Mouse (Mus musculus) left cerebral cortex, adult 8-10 months (tissue): ENCODE data around the gene Coro7. TPM values are rescaled to one million over a fixed set of nuclear protein-coding genes. Genes with fewer than 3 reads are reported as not detected.
"Not testable (repeated sequence)": the region's sequence is repeated elsewhere in the genome, so short reads cannot be mapped to it uniquely, and the experiment has no call there.

Experiments
- DNase-seq, 2 experiments: peaks; one replicate each; pipeline ENCODE4 v3.0.0; 2022; ENCODE audit warnings: low spot score in 2 of 2
- total RNA-seq, 4 experiments: library from RNA; stranded (reverse); gene quantifications; 2 replicates each; pipeline ENCODE4 v1.2.4; 2022

Coro7 gene
- total RNA-seq, 4 experiments from 2014 or later = 88.7 to 98.8 (median 95.6) TPM

GRCm38 (mm10) chr16:4596141-4596728 is 83.3 kb downstream of the Coro7 start:
- no peak for DNase-seq

- DNase-seq = no peak
Observed at GRCm38 (mm10) chr16:4595527-4595963, 84.0 kb downstream of the Coro7 start.

- no peak for DNase-seq
Observed at GRCm38 (mm10) chr16:4594814-4595526, 84.6 kb downstream of the Coro7 start.

- no peak for DNase-seq
Observed at GRCm38 (mm10) chr16:4593971-4594813, 85.4 kb downstream of the Coro7 start, which contains the start of gene Glis2. Gene Glis2, plus strand, starts transcription at chr16:4594713.

- DNase-seq = no peak
Observed at GRCm38 (mm10) chr16:4592909-4593875, 86.4 kb downstream of the Coro7 start.

- DNase-seq = no peak
Observed at GRCm38 (mm10) chr16:4590236-4590635, 89.3 kb downstream of the Coro7 start.

GRCm38 (mm10) chr16:4587516-4588210 is 91.9 kb downstream of the Coro7 start:
- no peak for DNase-seq

GRCm38 (mm10) chr16:4586531-4587123 is 93.0 kb downstream of the Coro7 start:
- DNase-seq = peak; percentile 66 to 90

- no peak for DNase-seq
Observed at GRCm38 (mm10) chr16:4585642-4586530, 93.7 kb downstream of the Coro7 start.

- DNase-seq = no peak
Observed at GRCm38 (mm10) chr16:4584438-4584837, 95.1 kb downstream of the Coro7 start.

GRCm38 (mm10) chr16:4583807-4584206 is 95.8 kb downstream of the Coro7 start:
- DNase-seq = no peak

- not testable (repeated sequence) for DNase-seq
Observed at GRCm38 (mm10) chr16:4581179-4581578, 98.4 kb downstream of the Coro7 start.

GRCm38 (mm10) chr16:4578630-4579029 is 100.9 kb downstream of the Coro7 start:
- DNase-seq = no peak

GRCm38 (mm10) chr16:4576873-4577272 is 102.7 kb downstream of the Coro7 start:
- no peak for DNase-seq

Other genes starting within 250 kb of the Coro7 start
- gene Srl, start 138.0 kb downstream of the Coro7 start, total RNA-seq = 1 to 10 TPM; 3.6 to 7.4 (median 5.1) TPM
- gene Tfap4, start 119.9 kb downstream of the Coro7 start, total RNA-seq = 1 to 10 TPM; 5.5 to 8.1 (median 6.9) TPM
- gene Glis2, start 85.1 kb downstream of the Coro7 start, total RNA-seq = 10 to 100 TPM; 11.1 to 20.7 (median 16.6) TPM
- 10 to 100 TPM; 79.9 to 99.6 (median 92.2) TPM for gene Pam16, start 54.8 kb downstream of the Coro7 start, total RNA-seq
- gene Vasn, start 39.8 kb downstream of the Coro7 start, total RNA-seq = 10 to 100 TPM in 2 of 4 experiments, 1 to 10 TPM in 2; 8.5 to 10.4 (median 9.9) TPM
- gene Dnaja3, start 39.8 kb downstream of the Coro7 start, total RNA-seq = 10 to 100 TPM; 63.0 to 66.1 (median 65.1) TPM
- gene Nmral1, start 39.6 kb upstream of the Coro7 start, total RNA-seq = 10 to 100 TPM; 15.8 to 18.9 (median 17.4) TPM
- gene Hmox2, start 46.6 kb upstream of the Coro7 start, total RNA-seq = 10 to 100 TPM; 91.8 to 98.0 (median 93.1) TPM
- 100 to 1,000 TPM; 195 to 206 (median 203) TPM for gene Cdip1, start 110.5 kb upstream of the Coro7 start, total RNA-seq
- gene 4930562C15Rik, start 155.6 kb upstream of the Coro7 start, total RNA-seq = not detected
- gene Ubald1, start 200.5 kb upstream of the Coro7 start, total RNA-seq = 10 to 100 TPM; 74.5 to 92.0 (median 80.8) TPM
- 100 to 1,000 TPM; 210 to 220 (median 214) TPM for gene Mgrn1, start 206.5 kb upstream of the Coro7 start, total RNA-seq